Mouse (Mus musculus) liver, embryonic 14.5 days (tissue): ENCODE results near the gene Ppp1r27. TPM values are rescaled to one million over a fixed set of nuclear protein-coding genes. Genes with fewer than 3 reads are reported as not detected.

ENCODE experiments used
- ATAC-seq: fragments of 200-750 bp; cut with Nextera tagmentation; 2 replicates; pipeline ENCODE4 v1.8.0; 2017; ENCODE audit warnings: moderate number of reproducible peaks, mild to moderate bottlenecking, moderate library complexity; ENCODE audit not compliant: insufficient read depth
- DNase-seq, 3 experiments: peaks; one replicate each; pipeline ENCODE4 v3.0.0-alpha.2; 2012 to 2013; ENCODE audit warnings: low read depth in 3 of 3, low spot score in 3 of 3
- H3K27ac ChIP-seq: fragments of 300-500 bp; sonication (generic); 2 replicates; pipeline ENCODE4 v1.5.1; 2014; ENCODE audit warnings: moderate library complexity, mild to moderate bottlenecking, control low read depth, inconsistent platforms
- H3K27me3 ChIP-seq: fragments of 300-500 bp; sonication (generic); 2 replicates; pipeline ENCODE4 v1.6.1; 2014; ENCODE audit warnings: mild to moderate bottlenecking, low read length, moderate library complexity; ENCODE audit not compliant: control insufficient read depth, insufficient read depth
- H3K36me3 ChIP-seq: fragments of 300-500 bp; sonication (generic); replicated peaks from 2 replicates; pipeline ENCODE4 v1.6.1; 2014; ENCODE audit warnings: low read depth; ENCODE audit not compliant: control insufficient read depth, insufficient read depth
- H3K4me1 ChIP-seq, 2 experiments: fragments of 200-500 bp in 1 of 2; fragments of 300-500 bp in 1 of 2; sonication (generic) in 1 of 2; replicated peaks; 2 replicates each; pipeline ENCODE4 v1.6.1; 2012 to 2014; ENCODE audit warnings: antibody characterized with exemption in 1 of 2, inconsistent platforms in 1 of 2, low read length in 1 of 2; ENCODE audit not compliant: control insufficient read depth in 2 of 2, insufficient read depth in 2 of 2
- H3K4me2 ChIP-seq: fragments of 300-500 bp; sonication (generic); 2 replicates; pipeline ENCODE4 v1.6.1; 2014; ENCODE audit warnings: low read depth, mild to moderate bottlenecking, control low read depth, moderate library complexity
- H3K4me3 ChIP-seq, 2 experiments: fragments of 200-500 bp in 1 of 2; fragments of 300-500 bp in 1 of 2; sonication (generic) in 1 of 2; 2 replicates each; pipeline ENCODE4 v1.5.1; 2012 to 2014; ENCODE audit warnings: low read depth in 2 of 2, low read length in 2 of 2, mild to moderate bottlenecking in 2 of 2, control low read depth in 1 of 2, inconsistent platforms in 1 of 2, moderate library complexity in 1 of 2; ENCODE audit not compliant: insufficient read depth in 1 of 2
- H3K9ac ChIP-seq: fragments of 300-500 bp; sonication (generic); replicated peaks from 2 replicates; pipeline ENCODE4 v1.6.1; 2014; ENCODE audit warnings: mild to moderate bottlenecking, control low read depth, moderate library complexity
- H3K9me3 ChIP-seq: fragments of 300-500 bp; sonication (generic); 2 replicates; pipeline ENCODE4 v1.6.1; 2016; ENCODE audit warnings: low read length, mixed read lengths; ENCODE audit not compliant: control insufficient read depth
- CTCF ChIP-seq: IDR thresholded peaks from 2 replicates; pipeline ENCODE4 v1.5.1; 2016; ENCODE audit warnings: antibody characterized with exemption, low read depth, control low read depth
- EP300 ChIP-seq: IDR thresholded peaks from 2 replicates; pipeline ENCODE4 v1.6.1; 2016; ENCODE audit warnings: antibody characterized with exemption, low read depth
- WGBS: fragments of 180-500 bp; shearing (Covaris S2); extraction: QIAGEN DNeasy Blood & Tissue Kit; methylation state at CpG from one replicate; pipeline ENCODE4 v1.1.7; 2014; ENCODE audit not compliant: insufficient replicate concordance; 5-methylcytosine and 5-hydroxymethylcytosine counted together
- polyA plus RNA-seq, 2 experiments: library from polyadenylated mRNA; depleted of rRNA in 1 of 2; stranded (reverse) in 1 of 2; unstranded in 1 of 2; fragments of >200 nt; fragmentation: Nextera tagmentation in 1 of 2; extraction: Ambion mirVana in 1 of 2; gene quantifications; 2 replicates each; pipeline versions ENCODE4 v1.2.1 to v1.2.3; 2012 to 2014

The Ppp1r27 gene
- polyA plus RNA-seq, 2 experiments, result not detected

- TF ChIP-seq CTCF, result no peak
- TF ChIP-seq EP300, result no peak
- Histone ChIP-seq H3K4me3 (no peak overlapping the region), H3K4me1 (peaks cover 4 to 15% of the 10 kb centered on the region in 2 experiments; a peak in 3 of 4 replicates), H3K9ac (no peak overlapping the region), H3K27ac (no peak overlapping the region), H3K27me3 (peaks cover 27% of the 10 kb centered on the region), H3K9me3 (no peaks in the 10 kb centered on the region), H3K36me3 (no peaks in the 10 kb centered on the region), H3K4me2 (no peak overlapping the region)
- no peak for ATAC-seq
- WGBS, result 61% methylated on average over 2 of the region's 2 CpGs
- DNase-seq, result no peak
These were observed 25.0 kb downstream of the Ppp1r27 start for GRCm38 (mm10) chr11:120525959-120526358.

- no peak overlapping the region for H3K27ac ChIP-seq
- peaks cover 12 to 31% of the 10 kb centered on the region in 2 experiments for H3K4me1 ChIP-seq
- H3K4me2 ChIP-seq, result no peak overlapping the region
- H3K9me3 ChIP-seq, result no peaks in the 10 kb centered on the region
- H3K9ac ChIP-seq, result no peak overlapping the region
- 70% methylated on average over 8 of the region's 8 CpGs for WGBS
- no peaks in the 10 kb centered on the region for H3K27me3 ChIP-seq
- ATAC-seq (no peak), DNase-seq (no peak)
- TF ChIP-seq EP300 (no peak), CTCF (no peak)
- no peaks in the 10 kb centered on the region for H3K36me3 ChIP-seq
- no peak overlapping the region for H3K4me3 ChIP-seq
These were observed 28.4 kb downstream of the Ppp1r27 start for GRCm38 (mm10) chr11:120522581-120522980.

- ATAC-seq (peak; percentile 87), DNase-seq (peak; percentile 43 to 59 (median 52))
- no peaks in the 10 kb centered on the region for H3K36me3 ChIP-seq
- H3K27me3 ChIP-seq, result no peaks in the 10 kb centered on the region
- peak overlapping the region; percentile 71 for H3K27ac ChIP-seq
- 33% methylated on average over 5 of the region's 5 CpGs for WGBS
- H3K9ac ChIP-seq, result 0 out of 2 replicates have a peak overlapping the region, but pooled peaks have one; percentile 15
- H3K4me2 ChIP-seq, result peak overlapping the region; percentile 6; the same call in 1 of the 2 replicates
- H3K4me1 ChIP-seq, result peaks cover 12 to 28% of the 10 kb centered on the region in 2 experiments
- no peak for TF ChIP-seq EP300
- TF ChIP-seq CTCF, result no peak
- no peaks in the 10 kb centered on the region for H3K9me3 ChIP-seq
- H3K4me3 ChIP-seq, result no peak overlapping the region
These were observed 29.9 kb downstream of the Ppp1r27 start for GRCm38 (mm10) chr11:120520967-120521540.

- H3K27ac ChIP-seq, result peak overlapping the region; percentile 3
- ATAC-seq, result peak; percentile 29; the same call in 1 of the 2 replicates
- peak overlapping the region; percentile 1; the same call in 1 of the 2 replicates for H3K9ac ChIP-seq
These were observed 30.4 kb downstream of the Ppp1r27 start for GRCm38 (mm10) chr11:120520498-120520897.

GRCm38 (mm10) chr11:120519738-120520137, 31.2 kb downstream of the Ppp1r27 start:
- DNase-seq (no peak), ATAC-seq (no peak)
- Histone ChIP-seq H3K4me2 (no peak overlapping the region), H3K27me3 (no peaks in the 10 kb centered on the region), H3K36me3 (no peaks in the 10 kb centered on the region), H3K27ac (no peak overlapping the region), H3K4me1 (peaks cover 12 to 28% of the 10 kb centered on the region in 2 experiments), H3K9ac (no peak overlapping the region), H3K4me3 (no peak overlapping the region), H3K9me3 (no peaks in the 10 kb centered on the region)
- TF ChIP-seq CTCF, result no peak
- no peak for TF ChIP-seq EP300
- 31% methylated on average over 9 of the region's 9 CpGs for WGBS

More at GRCm38 (mm10) chr11:120520498-120520897, 30.4 kb downstream of the Ppp1r27 start:
- DNase-seq, result no peak
- Histone ChIP-seq H3K4me2 (0 out of 2 replicates have a peak overlapping the region, but pooled peaks have one; percentile 5), H3K27me3 (no peaks in the 10 kb centered on the region), H3K36me3 (no peaks in the 10 kb centered on the region), H3K4me3 (no peak overlapping the region), H3K9me3 (no peaks in the 10 kb centered on the region), H3K4me1 (peaks cover 12 to 28% of the 10 kb centered on the region in 2 experiments)
- whole genome bisulfite sequencing, result 55% methylated on average over 9 of the region's 9 CpGs
- TF ChIP-seq EP300 (no peak), CTCF (no peak)
